Comparison of ENCODE assay signal across 9 mouse cellular contexts in genomic region chr12:84546028-84546427, GRCm38 (mm10). TPM values are rescaled to one million over a fixed set of nuclear protein-coding genes. Genes with fewer than 3 reads are reported as not detected.
DNase-seq lines count a peak whose midpoint lies in the region; ATAC-seq and TF ChIP-seq lines count a peak whose summit lies in the region.
"Had no signal": no experiment of that assay in that cellular context is flagged by ENCODE, and none has a peak within 500 bp of the region (broad histone marks: within the 10 kb centered on the region; RNA-seq: fewer than 3 reads in every experiment).

No protein-coding gene starts in this region.

- 0 out of 2 replicates have a peak, but pooled peaks have one; percentile 57 for ATAC-seq in limb, embryonic 13.5 days (ENCODE audit: low FRiP score, low read depth)
- ATAC-seq in monocyte, adult 5-6 weeks (replicated peaks; ENCODE audit: insufficient number of reproducible peaks, low FRiP score, low TSS enrichment, poor library complexity, severe bottlenecking) = peak; percentile 79
- peak; percentile 74 for ATAC-seq in stomach, postnatal 0 days (ENCODE audit: low FRiP score, low TSS enrichment)

- H3K9ac ChIP-seq in limb, embryonic 13.5 days = no peak overlapping the region
- H3K9ac ChIP-seq in stomach, postnatal 0 days (ENCODE audit: low read length) = no peak overlapping the region

- H3K4me2 ChIP-seq in limb, embryonic 13.5 days (replicated peaks) = no peak overlapping the region
- H3K4me2 ChIP-seq in stomach, postnatal 0 days (replicated peaks; ENCODE audit: low read depth) = no peak overlapping the region

- peak; percentile 93 for TF ChIP-seq CTCF in cortical plate, adult 2 months (IDR thresholded peaks at IDR 0.05; ENCODE audit: extremely low read depth, insufficient read depth, low read length)
- peak; percentile 98 for TF ChIP-seq CTCF in stomach, postnatal 0 days (IDR thresholded peaks at IDR 0.05; ENCODE audit: low read depth)

- TF ChIP-seq EP300 in stomach, postnatal 0 days (optimal IDR thresholded peaks at IDR 0.05) = no peak

- no peak overlapping the region for H3K4me3 ChIP-seq in cortical plate, adult 2 months (ENCODE audit: insufficient read depth, low read length)
- no peak overlapping the region for H3K4me3 ChIP-seq in limb, embryonic 13.5 days
- no peak overlapping the region for H3K4me3 ChIP-seq in stomach, postnatal 0 days (ENCODE audit: low read depth, low read length)
- H3K4me3 ChIP-seq: erythroblast, embryonic 14.5 days had no signal

- H3K36me3 ChIP-seq in limb, embryonic 13.5 days = no peaks in the 10 kb centered on the region
- no peaks in the 10 kb centered on the region for H3K36me3 ChIP-seq in stomach, postnatal 0 days (ENCODE audit: control insufficient read depth, insufficient read depth, low read length)

- no peak overlapping the region for H3K27ac ChIP-seq in cortical plate, adult 2 months (ENCODE audit: insufficient read depth, low read length)
- no peak overlapping the region for H3K27ac ChIP-seq in limb, embryonic 13.5 days
- no peak overlapping the region for H3K27ac ChIP-seq in stomach, postnatal 0 days (replicated peaks)

- no peaks in the 10 kb centered on the region for H3K4me1 ChIP-seq in cortical plate, adult 2 months (ENCODE audit: control insufficient read depth, insufficient read depth, low read length)
- no peaks in the 10 kb centered on the region for H3K4me1 ChIP-seq in limb, embryonic 13.5 days
- no peaks in the 10 kb centered on the region for H3K4me1 ChIP-seq in stomach, postnatal 0 days (replicated peaks; ENCODE audit: control insufficient read depth, insufficient read depth)

- TF ChIP-seq POLR2A in cortical plate, adult 2 months (IDR thresholded peaks at IDR 0.05; ENCODE audit: extremely low read depth, insufficient read depth, low read length) = no peak

- no peaks in the 10 kb centered on the region for H3K27me3 ChIP-seq in limb, embryonic 13.5 days
- H3K27me3 ChIP-seq in stomach, postnatal 0 days (ENCODE audit: control insufficient read depth, insufficient read depth, low read length) = no peaks in the 10 kb centered on the region

- WGBS in limb, embryonic 13.5 days = 5% methylated on average over 12 of the region's 12 CpGs
- 4% methylated on average over 12 of the region's 12 CpGs for WGBS in stomach, postnatal 0 days

- H3K9me3 ChIP-seq in limb, embryonic 13.5 days = no peaks in the 10 kb centered on the region
- no peaks in the 10 kb centered on the region for H3K9me3 ChIP-seq in stomach, postnatal 0 days (ENCODE audit: control insufficient read depth, low read length)

- peak; percentile 63 for DNase-seq in 416B (ENCODE audit: low read depth)
- DNase-seq in T-cell, adult 2 months (ENCODE audit: low spot score) = peak; percentile 12
- peak; percentile 16 for DNase-seq in gastrocnemius, postnatal 25 days
- peak; percentile 40 for DNase-seq in kidney, adult 11 months
- peak; percentile 73 for DNase-seq in stomach, postnatal 0 days (ENCODE audit: low spot score)

RNA-seq across cellular contexts. Expression of gene Vsx2, which starts 23.5 kb away (rescaled TPM):
- polyA plus RNA-seq in cortical plate, adult 2 months (2012; rRNA removed) = 0.25 TPM in 2 replicates
- total RNA-seq in gastrocnemius, postnatal 25 days (2021) = not detected
- 0.25 and 0.33 TPM in 2 replicates for polyA plus RNA-seq in limb, embryonic 13.5 days (2015; fragmentation: Nextera tagmentation; extraction: Ambion mirVana)
- total RNA-seq in monocyte, adult 5-6 weeks (2017) = not detected in 3 replicates
- polyA plus RNA-seq in stomach, postnatal 0 days (2015; fragmentation: Nextera tagmentation; extraction: Ambion mirVana) = not detected in 2 replicates
- polyA plus RNA-seq: erythroblast, embryonic 14.5 days had no signal

Comparison
In these comparisons a context has a peak if more than half of its experiments do, and no peak if none do; other contexts are left out.
1. DNase-seq: peak in every context shown above with its lines; median percentile 73 in stomach, postnatal 0 days; 63 in 416B; 40 in kidney, adult 11 months; 16 in gastrocnemius, postnatal 25 days; 12 in T-cell, adult 2 months.